Mouse (Mus musculus) olfactory bulb, adult 2 months (tissue): ENCODE data around the gene A730061H03Rik.

ENCODE experiments used
- CTCF ChIP-seq: fragments of 200-500 bp; IDR thresholded peaks from 2 replicates; pipeline ENCODE4 v1.5.1; 2012; ENCODE audit warnings: low read depth, mild to moderate bottlenecking, low read length, moderate library complexity; ENCODE audit not compliant: insufficient read depth
- POLR2A ChIP-seq: fragments of 200-500 bp; IDR thresholded peaks from 2 replicates; pipeline ENCODE4 v1.6.1; 2012; ENCODE audit warnings: mild to moderate bottlenecking, low read depth, low read length, moderate library complexity; ENCODE audit not compliant: insufficient read depth

- TF ChIP-seq POLR2A = no peak
- no peak for TF ChIP-seq CTCF
These were observed 15.1 kb upstream of the A730061H03Rik start, which contains the start of gene Fitm1 for GRCm38 (mm10) chr14:55575302-55575701.
